Mouse (Mus musculus): ENCODE results near the gene Ppef1.

GRCm38 (mm10) chrX:160691559-160691958, 44.0 kb downstream of the Ppef1 start:
- TF ChIP-seq MAFK (IDR thresholded peaks at IDR 0.05; ENCODE audit: borderline replicate concordance, low read depth, low read length) (no peak), CTCF (IDR thresholded peaks at IDR 0.05 in 2 of 3, conservative IDR thresholded peaks at IDR 0.05 in 1 of 3; ENCODE audit: control insufficient read depth in 1 of 3, insufficient read depth in 1 of 3, low read depth in 2 of 3, low read length in 3 of 3, poor library complexity in 1 of 3, severe bottlenecking in 1 of 3) (no peak), HCFC1 (IDR thresholded peaks at IDR 0.05; ENCODE audit: low read depth, low read length) (no peak), MAX (IDR thresholded peaks at IDR 0.05; ENCODE audit: low read length) (no peak)

All from MEL (cell line).